Mouse (Mus musculus): ENCODE measurements around the gene Zer1.
A peak's percentile ranks its signal among the peaks of the same experiment; 100 is the strongest.

Zer1 gene

DNA sequence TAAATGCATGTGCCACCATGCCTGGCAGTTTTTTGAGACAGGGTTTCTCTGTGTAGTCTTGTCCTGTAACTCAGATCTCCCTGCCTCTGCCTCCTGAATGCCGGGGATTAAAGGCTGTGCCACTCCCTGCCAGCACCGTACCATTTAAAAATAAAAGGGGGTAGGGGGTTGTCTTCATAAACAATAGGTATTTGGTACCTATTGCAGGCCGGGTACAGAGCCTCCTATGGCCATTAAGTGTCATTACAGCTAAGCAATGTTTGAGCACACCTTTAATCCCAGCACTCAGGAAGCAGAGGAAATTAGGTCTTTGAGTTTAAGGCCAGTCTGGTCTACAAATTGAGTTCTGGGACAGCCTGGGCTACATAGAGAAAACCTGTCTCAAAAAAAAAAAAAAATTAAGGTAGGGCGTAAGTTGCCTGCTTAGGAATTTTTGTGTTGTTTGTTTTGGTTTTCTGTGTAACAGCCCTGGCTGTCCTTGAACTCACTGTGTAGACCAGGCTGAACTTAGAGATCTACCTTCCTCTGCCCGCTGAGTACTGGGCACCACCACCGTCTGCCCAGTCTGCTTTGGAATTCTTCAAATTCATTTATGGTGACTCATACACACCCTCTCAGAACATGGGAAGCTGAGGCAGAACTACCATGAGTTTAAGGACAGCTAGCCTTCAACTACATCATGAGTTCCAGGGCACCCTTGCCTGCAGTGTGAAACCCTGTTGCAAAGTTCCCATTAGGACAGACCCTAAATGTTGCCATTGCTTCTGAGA, 72.2 kb downstream of the Zer1 start:
- DNase-seq (ENCODE audit: low spot score), result no peak

DNA sequence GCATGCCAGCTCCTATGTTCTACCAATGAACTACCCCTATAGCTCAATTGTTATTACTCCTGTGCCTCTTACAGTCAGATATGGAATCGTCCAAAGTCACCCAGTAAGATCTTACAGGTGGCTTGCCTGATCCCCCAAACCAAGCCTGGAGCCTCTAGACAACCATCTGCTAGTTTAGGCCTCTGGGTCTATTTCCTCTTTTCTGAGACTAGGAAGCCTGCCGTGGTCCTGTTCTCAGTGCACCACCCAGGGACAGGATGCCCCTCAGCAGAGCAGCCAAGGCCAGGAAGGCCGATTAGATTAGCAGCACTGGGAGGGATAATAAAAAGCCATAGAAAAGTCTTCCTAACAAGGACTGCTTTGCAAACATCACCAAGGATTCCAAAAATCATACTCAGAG, 74.6 kb downstream of the Zer1 start:
- DNase-seq (ENCODE audit: low spot score), result no peak

DNA sequence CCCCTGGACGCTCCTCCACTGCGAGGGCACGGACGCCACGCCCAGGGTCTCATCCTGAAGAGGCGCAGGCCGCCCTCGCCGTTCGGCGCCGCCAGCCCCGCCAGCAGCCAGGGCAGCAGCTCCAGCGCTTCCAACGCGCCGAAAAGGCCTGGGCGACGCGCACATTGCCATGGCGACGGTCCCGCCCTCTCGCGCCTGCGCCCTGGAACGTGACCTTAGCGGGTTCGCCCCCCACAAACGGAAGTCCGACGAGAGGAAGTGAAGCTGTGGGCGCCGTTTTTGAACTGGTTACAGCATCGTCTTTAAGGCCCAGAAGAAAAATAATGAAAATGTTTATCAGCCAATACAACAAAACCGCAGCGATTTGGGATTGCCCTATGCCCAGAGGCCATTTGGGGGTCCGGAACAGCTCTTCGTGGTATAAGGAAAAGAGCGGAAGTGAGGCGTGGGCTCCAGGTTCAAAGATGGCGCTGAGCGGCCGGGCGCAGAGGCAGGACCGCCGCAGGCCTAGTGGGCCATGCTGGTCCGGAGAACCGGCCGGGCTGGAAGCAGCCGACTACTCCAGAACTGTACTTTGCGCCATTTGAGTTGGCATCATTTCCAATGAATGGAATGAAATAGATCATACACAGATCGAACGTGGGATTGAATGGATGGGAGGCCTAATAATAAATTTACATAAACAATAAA, 75.5 kb downstream of the Zer1 start, which contains the start of gene Wdr34:
Gene Wdr34, minus strand, starts transcription at position 183 of the 690 bp plus-strand sequence.
- peak; percentile 98 for DNase-seq (ENCODE audit: low spot score)

DNA sequence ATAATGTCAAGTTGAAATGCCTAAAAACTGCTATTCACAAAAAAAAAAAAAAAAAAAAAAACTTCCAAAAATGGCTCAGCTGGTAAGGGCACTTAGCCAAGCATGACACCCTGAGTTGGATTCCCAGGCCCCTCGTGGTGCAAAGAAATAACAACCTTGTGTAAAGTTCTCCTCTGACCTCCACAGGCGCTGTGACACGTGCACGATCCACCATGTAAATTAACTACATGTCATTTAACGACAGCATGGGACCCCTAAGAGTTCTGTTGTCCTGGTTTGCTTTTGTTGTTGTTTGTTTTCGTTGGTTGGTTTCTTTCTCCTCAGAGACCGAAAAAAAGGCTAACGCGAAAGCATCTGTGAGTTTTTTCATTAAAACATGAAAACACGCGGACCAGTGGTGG, 76.3 kb downstream of the Zer1 start:
- DNase-seq (ENCODE audit: low spot score), result no peak
